In genomic region chr13:71247241-71247640, GRCm38 (mm10) we compare ENCODE assay signal across 25 mouse cellular contexts.
"Had no signal": no experiment of that assay in that cellular context is flagged by ENCODE, and none has a peak within 500 bp of the region (broad histone marks: within the 10 kb centered on the region; RNA-seq: fewer than 3 reads in every experiment).

No protein-coding gene starts in this region.

- H3K27me3 ChIP-seq: heart, embryonic 13.5 days; heart, embryonic 15.5 days; hindbrain, embryonic 15.5 days; intestine, embryonic 15.5 days; limb, embryonic 15.5 days; liver, embryonic 12.5 days had no signal

- H3K4me1 ChIP-seq: heart, embryonic 10.5 days; heart, embryonic 13.5 days; heart, embryonic 15.5 days; intestine, embryonic 15.5 days; limb, embryonic 13.5 days; liver, embryonic 12.5 days had no signal

- ATAC-seq: hindbrain, postnatal 0 days; intestine, embryonic 15.5 days; intestine, postnatal 0 days; liver, embryonic 12.5 days had no signal

- H3K36me3 ChIP-seq: heart, embryonic 10.5 days; heart, embryonic 13.5 days; heart, embryonic 15.5 days; hindbrain, embryonic 13.5 days; hindbrain, embryonic 15.5 days; intestine, embryonic 15.5 days; limb, embryonic 13.5 days; limb, embryonic 15.5 days; liver, embryonic 12.5 days had no signal

- H3K4me3 ChIP-seq: heart, embryonic 10.5 days; heart, embryonic 13.5 days; heart, embryonic 15.5 days; hindbrain, embryonic 13.5 days; hindbrain, embryonic 15.5 days; intestine, embryonic 15.5 days; layer of hippocampus, adult 2 months; left cerebral cortex, adult 2 months; limb, embryonic 13.5 days; limb, embryonic 15.5 days; liver, embryonic 12.5 days had no signal

- H3K9ac ChIP-seq: heart, embryonic 13.5 days; heart, embryonic 15.5 days; hindbrain, embryonic 13.5 days; hindbrain, embryonic 15.5 days; intestine, embryonic 15.5 days; limb, embryonic 13.5 days; limb, embryonic 15.5 days; liver, embryonic 12.5 days; liver, embryonic 14.5 days had no signal

- H3K4me2 ChIP-seq: heart, embryonic 13.5 days; heart, embryonic 15.5 days; hindbrain, embryonic 13.5 days; hindbrain, embryonic 15.5 days; intestine, embryonic 15.5 days; limb, embryonic 13.5 days; limb, embryonic 15.5 days; liver, embryonic 12.5 days had no signal

- H3K27ac ChIP-seq: heart, embryonic 10.5 days; heart, embryonic 13.5 days; heart, embryonic 15.5 days; hindbrain, embryonic 13.5 days; hindbrain, embryonic 15.5 days; hindbrain, postnatal 0 days; intestine, embryonic 15.5 days; layer of hippocampus, adult 2 months; left cerebral cortex, adult 2 months; limb, embryonic 13.5 days; limb, embryonic 15.5 days; liver, embryonic 12.5 days; liver, embryonic 14.5 days had no signal

- DNase-seq: gastrocnemius, postnatal 14 days; gastrocnemius, postnatal 36 days; heart, adult 18-20 months; heart, postnatal 14 days; heart, postnatal 36 days; kidney, adult 18-20 months; kidney, adult 8-10 months; kidney, postnatal 10 days; kidney, postnatal 25 days; kidney, postnatal 4 days; left cerebral cortex, postnatal 4 days had no signal

- H3K9me3 ChIP-seq: heart, embryonic 10.5 days; heart, embryonic 13.5 days; heart, embryonic 15.5 days; hindbrain, embryonic 13.5 days; hindbrain, embryonic 15.5 days; intestine, embryonic 15.5 days; limb, embryonic 13.5 days; limb, embryonic 15.5 days; liver, embryonic 12.5 days had no signal
